Mouse (Mus musculus) CH12.LX (cell line): Measurements from ENCODE around the gene Gm13723.

Experiments
- NELFE ChIP-seq: IDR thresholded peaks from 2 replicates; pipeline ENCODE4 v1.6.1; 2011; ENCODE audit warnings: low read depth, low read length, improper control_type of control experiment
- POLR2A ChIP-seq: IDR thresholded peaks from 2 replicates; pipeline ENCODE4 v1.6.1; 2011; ENCODE audit warnings: low read depth, mild to moderate bottlenecking, improper control_type of control experiment, low read length
- POLR2AphosphoS2 ChIP-seq: IDR thresholded peaks from 2 replicates; pipeline ENCODE4 v1.6.1; 2011; ENCODE audit warnings: low read depth, low read length, improper control_type of control experiment

- TF ChIP-seq POLR2A (no peak), POLR2AphosphoS2 (no peak), NELFE (no peak)
These were observed 17.5 kb upstream of the Gm13723 start, which contains the start of gene Olfr1097 for GRCm38 (mm10) chr2:86892116-86892515.
